Mouse (Mus musculus) limb, embryonic 15.5 days (tissue): Measurements from ENCODE around the gene Tceal9. TPM values are rescaled to one million over a fixed set of nuclear protein-coding genes. Genes with fewer than 3 reads are reported as not detected.
"Not testable (repeated sequence)": the region's sequence is repeated elsewhere in the genome, so short reads cannot be mapped to it uniquely, and the experiment has no call there.

Source experiments
- ATAC-seq: fragments of 200-750 bp; cut with Nextera tagmentation; 2 replicates; pipeline ENCODE4 v1.8.0; 2017; ENCODE audit warnings: low read depth, moderate TSS enrichment; ENCODE audit not compliant: insufficient number of reproducible peaks, low FRiP score, low TSS enrichment
- H3K27ac ChIP-seq: fragments of 300-500 bp; sonication (generic); 2 replicates; pipeline ENCODE4 v1.5.1; 2015; ENCODE audit warnings: moderate library complexity, mild to moderate bottlenecking, inconsistent platforms
- H3K27me3 ChIP-seq: fragments of 300-500 bp; sonication (generic); 2 replicates; pipeline ENCODE4 v1.6.1; 2015; ENCODE audit warnings: inconsistent platforms
- H3K36me3 ChIP-seq: fragments of 300-500 bp; sonication (generic); 2 replicates; pipeline ENCODE4 v1.6.1; 2015; ENCODE audit warnings: inconsistent platforms
- H3K4me1 ChIP-seq: fragments of 300-500 bp; sonication (generic); 2 replicates; pipeline ENCODE4 v1.6.1; 2015; ENCODE audit warnings: inconsistent platforms
- H3K4me2 ChIP-seq: fragments of 300-500 bp; sonication (generic); 2 replicates; pipeline ENCODE4 v1.6.1; 2015; ENCODE audit warnings: mild to moderate bottlenecking, inconsistent platforms
- H3K4me3 ChIP-seq: fragments of 300-500 bp; sonication (generic); 2 replicates; pipeline ENCODE4 v1.5.1; 2015; ENCODE audit warnings: mild to moderate bottlenecking, inconsistent platforms
- H3K9ac ChIP-seq: fragments of 300-500 bp; sonication (generic); 2 replicates; pipeline ENCODE4 v1.6.1; 2015; ENCODE audit warnings: inconsistent platforms
- H3K9me3 ChIP-seq: fragments of 300-500 bp; sonication (generic); 2 replicates; pipeline ENCODE4 v1.6.1; 2016; ENCODE audit warnings: inconsistent platforms
- WGBS: fragments of 180-500 bp; shearing (Covaris S2); methylation state at CpG from one replicate; pipeline ENCODE4 v1.1.7; 2015; 5-methylcytosine and 5-hydroxymethylcytosine counted together
- polyA plus RNA-seq: library from polyadenylated mRNA; unstranded; fragments of >200 nt; fragmentation: Nextera tagmentation; extraction: Ambion mirVana; gene quantifications from 2 replicates; pipeline ENCODE4 v1.2.1, GENCODE M21; 2015

The Tceal9 gene
- polyA plus RNA-seq: 545 and 573 TPM in 2 replicates

- H3K27me3 ChIP-seq: no peaks in the 10 kb centered on the region
- peak; percentile 91 for ATAC-seq
- WGBS: 26% methylated on average over 20 of the region's 20 CpGs
- H3K4me2 ChIP-seq: peak within 1 kb of the TSS; percentile 34
- peaks cover 3% of the 10 kb centered on the region; the same call in 1 of the 2 replicates for H3K4me1 ChIP-seq
- peak within 1 kb of the TSS; percentile 52 for H3K4me3 ChIP-seq
- no peaks in the 10 kb centered on the region for H3K9me3 ChIP-seq
- peak within 1 kb of the TSS; percentile 86 for H3K27ac ChIP-seq
- peak within 1 kb of the TSS; percentile 57 for H3K9ac ChIP-seq
- peaks cover 5% of the 10 kb centered on the region; the same call in 1 of the 2 replicates for H3K36me3 ChIP-seq
Observed at GRCm38 (mm10) chrX:136244574-136245229, at the start of gene Tceal9. Gene Tceal9 (plus strand): TSS chrX:136245079.

DNA sequence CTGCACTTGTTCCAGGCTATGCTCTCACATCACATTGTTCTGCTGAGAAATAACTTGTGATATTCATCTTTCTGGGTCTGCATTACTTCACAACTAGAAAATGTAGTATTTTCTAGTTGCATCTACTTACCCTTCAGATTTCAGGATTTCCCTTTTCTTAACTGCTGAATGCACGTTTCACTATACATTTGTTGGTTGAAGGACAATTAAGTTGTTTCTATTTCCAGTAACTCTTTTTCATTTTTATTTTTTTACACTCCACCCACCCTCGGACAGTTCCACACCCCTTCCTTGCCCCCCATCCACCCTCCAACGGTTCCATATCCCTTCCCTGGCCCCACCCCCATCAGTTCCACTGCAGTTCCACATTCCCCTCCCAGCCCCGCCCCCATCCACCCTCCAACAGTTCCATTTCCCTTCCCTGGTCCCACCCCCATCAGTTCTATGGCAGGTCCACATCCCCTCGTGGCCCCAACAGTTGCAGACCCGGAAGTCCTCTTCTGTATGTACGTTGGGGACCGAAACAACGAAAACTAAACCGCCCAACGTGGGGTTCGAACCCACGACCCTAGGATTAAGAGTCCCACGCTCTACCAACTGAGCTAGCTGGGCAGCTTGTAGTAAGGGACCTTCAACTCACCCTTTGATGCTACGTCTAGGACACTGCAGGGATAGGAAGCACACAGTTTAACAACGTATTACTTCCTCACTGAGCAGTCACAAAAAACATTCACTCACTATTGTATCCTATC is 49.5 kb upstream of the Tceal9 start:
- Histone ChIP-seq H3K9me3 (no peaks in the 10 kb centered on the region), H3K27ac (no peak overlapping the region), H3K9ac (no peak overlapping the region), H3K36me3 (no peaks in the 10 kb centered on the region), H3K4me3 (no peak overlapping the region), H3K27me3 (no peaks in the 10 kb centered on the region), H3K4me2 (no peak overlapping the region), H3K4me1 (no peaks in the 10 kb centered on the region)
- ATAC-seq: no peak
- 79% methylated on average over 16 of the region's 16 CpGs for WGBS

DNA sequence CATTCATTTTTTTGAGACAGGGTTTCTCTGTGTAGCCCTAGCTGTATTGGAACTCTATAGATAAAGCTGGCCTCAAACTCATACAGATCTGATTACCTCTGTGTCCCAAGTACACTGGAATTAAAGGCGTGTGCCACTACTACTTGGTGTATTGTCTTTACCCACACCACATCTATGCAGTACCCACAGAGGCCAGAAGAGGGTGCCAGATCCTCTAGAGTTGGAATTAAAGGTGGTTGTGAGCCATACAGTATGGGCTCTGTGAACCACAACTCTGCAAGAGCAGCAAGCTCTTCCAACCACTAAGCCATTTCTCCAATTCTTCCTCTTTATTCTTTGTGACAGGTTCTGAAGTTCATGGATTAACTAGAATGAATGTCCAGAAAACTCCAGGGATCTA is 48.0 kb upstream of the Tceal9 start:
- no peaks in the 10 kb centered on the region for H3K4me1 ChIP-seq
- H3K4me2 ChIP-seq: no peak overlapping the region
- no peaks in the 10 kb centered on the region for H3K27me3 ChIP-seq
- no peak for ATAC-seq
- no peaks in the 10 kb centered on the region for H3K9me3 ChIP-seq
- H3K4me3 ChIP-seq: no peak overlapping the region
- no peak overlapping the region for H3K27ac ChIP-seq
- H3K9ac ChIP-seq: no peak overlapping the region
- WGBS: 44% methylated on average over 1 of the region's 1 CpGs
- H3K36me3 ChIP-seq: no peaks in the 10 kb centered on the region

DNA sequence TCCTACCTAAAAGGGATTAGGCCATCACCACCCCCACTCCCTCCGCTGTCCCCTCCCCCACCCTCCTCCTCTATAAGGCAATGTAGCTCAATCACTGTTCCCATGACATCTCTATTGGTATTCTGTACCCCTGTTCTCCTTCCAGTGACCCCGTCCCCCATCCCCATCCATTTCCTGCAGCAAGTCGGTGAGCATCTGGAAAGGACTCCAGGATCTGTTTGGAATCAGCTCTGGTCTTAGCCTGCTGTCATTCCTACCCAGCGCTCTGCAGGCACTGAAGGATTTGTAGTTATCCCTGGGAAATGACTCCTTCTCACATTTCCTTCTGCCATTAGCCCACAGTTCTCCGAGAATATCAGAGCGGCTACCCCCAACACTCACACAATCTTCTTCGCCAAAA is 41.6 kb upstream of the Tceal9 start:
- Histone ChIP-seq H3K4me1 (no peaks in the 10 kb centered on the region), H3K4me3 (peak overlapping the region; percentile 44), H3K9ac (no peak overlapping the region), H3K27me3 (peaks cover 3% of the 10 kb centered on the region; the same call in 1 of the 2 replicates), H3K27ac (no peak overlapping the region), H3K9me3 (no peaks in the 10 kb centered on the region), H3K36me3 (no peaks in the 10 kb centered on the region), H3K4me2 (peak overlapping the region; percentile 52)
- 22% methylated on average over 7 of the region's 7 CpGs for WGBS
- no peak for ATAC-seq

DNA sequence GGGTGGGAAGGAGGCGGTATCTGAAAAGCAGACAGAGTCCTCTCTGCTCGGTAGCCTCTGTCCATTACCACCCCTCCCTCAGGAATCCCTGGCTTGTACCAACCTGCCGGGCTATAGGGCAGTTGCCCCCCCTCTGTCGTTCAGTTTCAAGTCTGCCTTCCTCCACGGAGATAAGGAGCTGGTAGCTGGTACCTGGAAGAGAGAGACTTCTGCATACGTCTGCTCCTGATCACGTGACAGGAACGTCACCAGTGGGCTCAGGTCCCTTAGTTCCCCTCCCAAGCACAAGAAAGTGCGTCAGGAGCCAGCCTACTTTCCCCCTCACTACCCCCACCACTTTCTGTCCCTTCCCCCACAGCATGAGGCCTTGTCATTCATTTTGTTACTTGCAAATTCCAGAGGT is 41.2 kb upstream of the Tceal9 start, which contains the start of gene Tceal5:
TSS of gene Tceal5 (minus strand) at position 213 of the 403 bp plus-strand sequence.
- Histone ChIP-seq H3K36me3 (no peaks in the 10 kb centered on the region), H3K9me3 (no peaks in the 10 kb centered on the region), H3K27ac (no peak within 1 kb of the TSS), H3K4me1 (no peaks in the 10 kb centered on the region), H3K27me3 (peaks cover 3% of the 10 kb centered on the region; the same call in 1 of the 2 replicates), H3K4me3 (peak within 1 kb of the TSS; percentile 44), H3K4me2 (peak within 1 kb of the TSS; percentile 52), H3K9ac (no peak within 1 kb of the TSS)
- no peak for ATAC-seq
- WGBS: 24% methylated on average over 9 of the region's 9 CpGs

DNA sequence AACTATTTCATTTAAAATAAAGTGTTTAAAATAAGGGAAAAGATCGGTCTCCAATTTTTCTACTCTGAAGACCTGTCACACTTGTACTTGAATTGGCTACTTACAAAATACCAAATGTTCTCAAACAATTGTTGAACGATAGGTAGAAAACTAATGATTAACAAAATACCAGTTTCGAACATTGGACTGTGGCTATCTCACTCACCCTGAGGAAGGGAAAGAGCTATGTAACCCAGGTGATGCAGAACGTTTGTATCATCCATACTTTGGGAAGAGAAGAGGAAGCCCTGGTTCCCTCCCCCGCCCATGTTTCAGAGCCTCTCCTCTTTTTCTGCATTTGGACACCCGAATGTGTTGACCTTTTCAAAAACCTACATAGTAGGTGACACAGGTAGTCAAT is 40.5 kb upstream of the Tceal9 start:
- Histone ChIP-seq H3K4me1 (no peaks in the 10 kb centered on the region), H3K9ac (no peak overlapping the region), H3K27ac (no peak overlapping the region), H3K4me2 (no peak overlapping the region), H3K9me3 (no peaks in the 10 kb centered on the region), H3K27me3 (peaks cover 3% of the 10 kb centered on the region; the same call in 1 of the 2 replicates), H3K36me3 (no peaks in the 10 kb centered on the region), H3K4me3 (no peak overlapping the region)
- 79% methylated on average over 6 of the region's 6 CpGs for WGBS
- ATAC-seq: no peak

DNA sequence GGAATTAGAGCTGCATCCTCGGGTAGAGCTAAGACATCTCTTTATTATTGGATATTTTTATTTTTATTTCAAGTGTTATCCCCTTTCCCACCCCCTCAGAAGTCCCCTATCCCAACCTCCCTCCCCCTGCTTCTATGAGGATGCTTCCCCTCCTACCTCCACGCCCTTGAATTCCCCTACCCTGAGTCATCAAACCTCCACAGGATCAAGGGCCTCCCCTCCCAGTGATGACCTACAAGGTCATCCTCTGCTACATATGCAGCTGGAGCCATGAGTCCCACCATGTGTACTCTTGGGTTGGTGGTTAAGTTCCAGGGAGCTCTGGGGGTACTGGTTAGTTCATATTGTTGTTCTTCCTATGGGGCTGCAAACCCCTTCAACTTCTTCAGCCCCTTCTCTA is 31.5 kb upstream of the Tceal9 start:
- no peak overlapping the region for H3K27ac ChIP-seq
- no peaks in the 10 kb centered on the region for H3K27me3 ChIP-seq
- WGBS: 63% methylated on average over 2 of the region's 2 CpGs
- no peaks in the 10 kb centered on the region for H3K36me3 ChIP-seq
- ATAC-seq: no peak
- no peak overlapping the region for H3K9ac ChIP-seq
- no peaks in the 10 kb centered on the region for H3K4me1 ChIP-seq
- H3K9me3 ChIP-seq: no peaks in the 10 kb centered on the region
- no peak overlapping the region for H3K4me2 ChIP-seq
- H3K4me3 ChIP-seq: no peak overlapping the region

DNA sequence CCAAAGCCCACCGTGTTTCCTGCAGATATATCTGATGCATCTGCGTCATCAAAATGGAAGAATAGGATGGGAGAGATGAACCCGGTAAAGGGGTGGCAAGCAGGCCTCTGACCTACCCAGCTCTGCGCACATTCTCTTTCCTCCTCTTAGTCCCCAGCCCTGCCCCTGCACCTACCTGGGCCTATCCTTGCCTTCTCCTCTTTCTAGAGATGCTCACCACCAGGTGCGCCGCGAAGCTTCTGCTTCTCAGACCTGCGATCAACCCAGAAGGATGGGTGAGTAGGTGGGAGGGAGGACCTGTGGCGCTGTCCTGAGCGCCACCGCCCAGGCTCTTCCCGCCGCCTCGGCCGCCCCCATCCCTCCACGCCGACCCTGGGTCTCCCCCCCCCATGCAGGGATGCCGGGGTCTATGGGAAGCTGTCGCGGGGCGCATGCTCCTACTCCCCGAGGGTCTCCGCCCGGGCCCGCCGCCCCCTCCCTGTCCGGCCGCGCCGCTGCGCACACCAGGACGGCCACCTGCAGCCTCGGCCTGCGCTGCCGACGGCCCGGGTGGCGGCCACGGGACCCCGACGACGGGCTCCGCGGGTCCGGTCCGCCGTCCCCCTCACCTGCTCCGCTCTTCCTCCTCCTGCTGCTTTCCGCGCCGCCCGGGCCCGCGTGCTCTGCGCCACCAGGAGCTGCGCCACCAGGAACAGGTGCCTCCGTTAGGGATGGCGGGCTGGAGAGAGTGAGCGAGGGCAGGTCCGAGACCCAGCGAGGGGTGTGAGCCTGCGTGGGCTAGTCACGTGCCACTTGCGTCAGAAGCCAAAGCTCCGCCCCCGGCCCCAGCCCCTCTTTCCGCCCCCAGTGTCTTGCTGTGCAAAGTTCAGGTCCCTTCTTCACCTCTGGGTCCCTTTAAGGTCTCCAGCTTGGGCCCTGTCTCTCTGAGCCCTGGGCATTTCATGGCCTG is 29.9 kb upstream of the Tceal9 start, which contains the start of the genes Tceal7 and Bex1:
TSS of gene Tceal7 (plus strand) at position 51 of the 949 bp plus-strand sequence.
TSS of gene Bex1 (minus strand) at position 785 of the 949 bp plus-strand sequence.
- Histone ChIP-seq H3K4me2 (peak within 1 kb of the TSS; percentile 42), H3K4me3 (peak within 1 kb of the TSS; percentile 34)
- not testable (repeated sequence) for H3K9ac ChIP-seq, H3K36me3 ChIP-seq, H3K9me3 ChIP-seq, H3K27ac ChIP-seq, H3K27me3 ChIP-seq, H3K4me1 ChIP-seq
- WGBS: 30% methylated on average over 10 of the region's 67 CpGs
- ATAC-seq: 0 out of 2 replicates have a peak, but pooled peaks have one; percentile 40

DNA sequence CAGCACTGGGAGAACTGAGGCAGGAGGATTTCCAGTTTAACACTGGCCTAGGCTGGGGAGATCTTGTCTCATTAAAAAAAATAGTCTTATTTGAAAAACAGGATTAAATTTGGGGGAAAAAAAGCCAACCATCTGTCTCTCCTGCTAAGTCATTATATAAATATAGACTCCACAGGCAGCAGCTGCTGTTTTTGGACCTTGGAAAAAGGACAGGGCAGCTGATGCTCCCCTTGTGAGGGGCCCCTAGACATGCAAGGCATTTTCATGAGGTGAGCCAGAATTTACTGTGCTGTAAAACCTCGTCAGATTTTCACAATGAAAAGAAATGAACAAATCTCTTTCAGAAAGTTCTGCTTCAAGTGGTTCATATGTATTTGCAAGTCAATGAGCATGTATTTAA is 28.6 kb upstream of the Tceal9 start:
- H3K27ac ChIP-seq: no peak overlapping the region
- H3K4me3 ChIP-seq: no peak overlapping the region
- H3K9ac ChIP-seq: no peak overlapping the region
- H3K27me3 ChIP-seq: no peaks in the 10 kb centered on the region; the same call in 1 of the 2 replicates
- no peak for ATAC-seq
- no peak overlapping the region for H3K4me2 ChIP-seq
- WGBS: 25% methylated on average over 1 of the region's 1 CpGs
- no peaks in the 10 kb centered on the region for H3K9me3 ChIP-seq
- H3K4me1 ChIP-seq: no peaks in the 10 kb centered on the region
- H3K36me3 ChIP-seq: no peaks in the 10 kb centered on the region

GRCm38 (mm10) chrX:136223714-136224113 is 21.2 kb upstream of the Tceal9 start:
- WGBS: 55% methylated on average over 6 of the region's 6 CpGs
- Histone ChIP-seq H3K4me3 (no peak overlapping the region), H3K4me1 (no peaks in the 10 kb centered on the region), H3K27ac (no peak overlapping the region), H3K36me3 (no peaks in the 10 kb centered on the region), H3K4me2 (no peak overlapping the region), H3K9ac (no peak overlapping the region), H3K9me3 (no peaks in the 10 kb centered on the region), H3K27me3 (no peaks in the 10 kb centered on the region; the same call in 1 of the 2 replicates)
- ATAC-seq: no peak

DNA sequence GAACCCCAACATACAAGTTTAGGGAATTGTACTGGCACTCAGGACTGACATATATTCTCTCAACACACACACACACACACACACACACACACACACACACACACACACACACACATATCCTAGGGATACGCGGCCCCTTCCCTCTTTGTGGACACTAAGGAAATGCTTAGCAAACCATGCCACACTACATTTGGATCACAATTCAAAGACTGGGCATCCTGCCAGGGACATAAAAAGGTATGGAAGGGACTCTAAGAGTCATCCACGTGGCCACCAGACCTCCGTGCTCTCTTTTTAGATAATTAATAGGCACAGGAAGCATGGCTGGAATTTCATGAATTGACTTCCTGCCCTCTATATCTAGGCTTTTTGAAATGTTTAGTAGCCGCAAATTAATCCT is 17.1 kb upstream of the Tceal9 start:
- Histone ChIP-seq H3K36me3 (no peaks in the 10 kb centered on the region), H3K9me3 (no peaks in the 10 kb centered on the region), H3K27ac (no peak overlapping the region), H3K9ac (no peak overlapping the region), H3K4me1 (no peaks in the 10 kb centered on the region), H3K4me3 (no peak overlapping the region), H3K27me3 (0 out of 2 replicates have a peak, but pooled peaks cover 4% of the 10 kb centered on the region), H3K4me2 (no peak overlapping the region)
- no peak for ATAC-seq
- 50% methylated on average over 5 of the region's 5 CpGs for WGBS
